Mouse (Mus musculus) neural tube, embryonic 13.5 days (tissue): ENCODE results near the gene Gm13271. TPM values are rescaled to one million over a fixed set of nuclear protein-coding genes. Genes with fewer than 3 reads are reported as not detected.
"Not testable (repeated sequence)": the region's sequence is repeated elsewhere in the genome, so short reads cannot be mapped to it uniquely, and the experiment has no call there.

Source experiments
- ATAC-seq: fragments of 200-750 bp; cut with Nextera tagmentation; 2 replicates; pipeline ENCODE4 v1.8.0; 2017; ENCODE audit warnings: low read depth, mild to moderate bottlenecking, moderate TSS enrichment, moderate library complexity
- H3K27ac ChIP-seq: fragments of 300-500 bp; sonication (generic); replicated peaks from 2 replicates; pipeline ENCODE4 v1.5.1; 2015; ENCODE audit warnings: moderate library complexity, mild to moderate bottlenecking, inconsistent platforms
- H3K27me3 ChIP-seq: fragments of 300-500 bp; sonication (generic); 2 replicates; pipeline ENCODE4 v1.6.1; 2015; ENCODE audit warnings: mild to moderate bottlenecking, inconsistent platforms
- H3K36me3 ChIP-seq: fragments of 300-500 bp; sonication (generic); 2 replicates; pipeline ENCODE4 v1.6.1; 2015; ENCODE audit warnings: mild to moderate bottlenecking, inconsistent platforms
- H3K4me1 ChIP-seq: fragments of 300-500 bp; sonication (generic); replicated peaks from 2 replicates; pipeline ENCODE4 v1.6.1; 2015; ENCODE audit warnings: inconsistent platforms
- H3K4me2 ChIP-seq: fragments of 300-500 bp; sonication (generic); 2 replicates; pipeline ENCODE4 v1.6.1; 2015; ENCODE audit warnings: inconsistent platforms, mild to moderate bottlenecking, moderate library complexity
- H3K4me3 ChIP-seq: fragments of 300-500 bp; sonication (generic); 2 replicates; pipeline ENCODE4 v1.5.1; 2015; ENCODE audit warnings: mild to moderate bottlenecking, inconsistent platforms
- H3K9ac ChIP-seq: fragments of 300-500 bp; sonication (generic); 2 replicates; pipeline ENCODE4 v1.6.1; 2015; ENCODE audit warnings: moderate library complexity, mild to moderate bottlenecking, inconsistent platforms
- H3K9me3 ChIP-seq: fragments of 300-500 bp; sonication (generic); 2 replicates; pipeline ENCODE4 v1.6.1; 2016; ENCODE audit warnings: inconsistent platforms
- WGBS: fragments of 180-500 bp; shearing (Covaris S2); methylation state at CpG from one replicate; pipeline ENCODE4 v1.1.7; 2015; 5-methylcytosine and 5-hydroxymethylcytosine counted together
- polyA plus RNA-seq: library from polyadenylated mRNA; unstranded; fragments of >200 nt; fragmentation: Nextera tagmentation; extraction: Ambion mirVana; gene quantifications from 2 replicates; pipeline ENCODE4 v1.2.1, GENCODE M21; 2015

The Gm13271 gene
- polyA plus RNA-seq, 1 experiment from 2014 or later = not detected

DNA sequence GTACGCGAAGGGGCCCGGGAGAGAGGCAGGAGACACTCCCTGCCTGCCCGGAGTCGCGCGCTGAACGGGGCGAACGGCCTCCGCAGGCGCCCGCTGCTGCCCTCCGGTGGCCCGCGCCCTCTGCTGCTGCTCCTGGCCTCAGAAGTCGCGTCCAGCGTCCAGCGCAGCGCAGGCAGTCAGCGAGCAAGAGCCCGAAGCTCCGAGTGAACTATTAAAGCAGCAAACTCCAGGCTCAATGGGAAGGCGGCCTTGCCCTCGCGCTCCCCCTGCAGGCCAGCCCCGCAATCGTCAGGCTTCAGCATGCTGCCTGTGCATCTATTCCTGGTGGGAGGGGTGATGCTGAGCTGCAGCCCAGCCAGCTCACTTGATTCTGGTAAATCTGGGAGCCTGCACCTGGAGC, 48.3 kb downstream of the Gm13271 start, which contains the start of gene Gm13287:
Gene Gm13287, plus strand, starts transcription at position 301 of the 400 bp plus-strand sequence.
- H3K9me3 ChIP-seq, H3K4me2 ChIP-seq, H3K9ac ChIP-seq, H3K4me1 ChIP-seq, ATAC-seq, H3K4me3 ChIP-seq, H3K27ac ChIP-seq, H3K36me3 ChIP-seq, H3K27me3 ChIP-seq: not testable (repeated sequence)
- no CpG with 5 or more reads among the region's 29 CpGs for WGBS

Other genes with a start within 250 kb of the Gm13271 start
- not detected in 2 replicates for gene Ifnb1, start 232.1 kb upstream of the Gm13271 start, polyA plus RNA-seq
- not detected in 2 replicates for gene Ifna15, start 196.6 kb upstream of the Gm13271 start, polyA plus RNA-seq
- not detected in 2 replicates for gene Ifna14, start 183.1 kb upstream of the Gm13271 start, polyA plus RNA-seq
- not detected in 2 replicates for gene Ifna9, start 162.5 kb upstream of the Gm13271 start, polyA plus RNA-seq
- not detected in 2 replicates for gene Ifna12, start 151.5 kb upstream of the Gm13271 start, polyA plus RNA-seq
- gene C87499, start 120.5 kb upstream of the Gm13271 start, polyA plus RNA-seq = not detected in 2 replicates
- not detected in 2 replicates for gene Ifna13, start 110.4 kb upstream of the Gm13271 start, polyA plus RNA-seq
- not detected in 2 replicates for gene Ifna16, start 77.9 kb upstream of the Gm13271 start, polyA plus RNA-seq
- not detected in 2 replicates for gene Ifna2, start 71.0 kb upstream of the Gm13271 start, polyA plus RNA-seq
- gene Ifnab, start 63.5 kb upstream of the Gm13271 start, polyA plus RNA-seq = not detected in 2 replicates
- 1.3 and 1.5 TPM in 2 replicates for gene Gm26566, start 33.1 kb upstream of the Gm13271 start, polyA plus RNA-seq
- gene Klhl9, start 32.4 kb upstream of the Gm13271 start, polyA plus RNA-seq = 126 and 128 TPM in 2 replicates
- gene Gm13283, start 5.3 kb downstream of the Gm13271 start, polyA plus RNA-seq = not detected in 2 replicates
- not detected in 2 replicates for gene Gm13290, start 19.0 kb downstream of the Gm13271 start, polyA plus RNA-seq
- gene Gm13289, start 22.1 kb downstream of the Gm13271 start, polyA plus RNA-seq = not detected in 2 replicates
- not detected in 2 replicates for gene Gm13272, start 25.0 kb downstream of the Gm13271 start, polyA plus RNA-seq
- not detected in 2 replicates for gene Ifnz, start 27.3 kb downstream of the Gm13271 start, polyA plus RNA-seq
- gene Gm13276, start 30.8 kb downstream of the Gm13271 start, polyA plus RNA-seq = not detected in 2 replicates
- not detected in 2 replicates for gene Gm13277, start 33.8 kb downstream of the Gm13271 start, polyA plus RNA-seq
- gene Gm13278, start 36.7 kb downstream of the Gm13271 start, polyA plus RNA-seq = not detected in 2 replicates
- not detected in 2 replicates for gene Gm13275, start 39.6 kb downstream of the Gm13271 start, polyA plus RNA-seq
- not detected in 2 replicates for gene Gm13279, start 42.5 kb downstream of the Gm13271 start, polyA plus RNA-seq
- gene Gm13285, start 44.8 kb downstream of the Gm13271 start, polyA plus RNA-seq = 0.32 TPM in 1 of 2 replicates, not detected in the other
- gene Gm13287, start 48.4 kb downstream of the Gm13271 start, polyA plus RNA-seq = not detected in 2 replicates
- not detected in 2 replicates for gene Gm13288, start 50.7 kb downstream of the Gm13271 start, polyA plus RNA-seq
- not detected in 2 replicates for gene Ifna7, start 61.4 kb downstream of the Gm13271 start, polyA plus RNA-seq
- not detected in 2 replicates for gene Ifna11, start 65.1 kb downstream of the Gm13271 start, polyA plus RNA-seq
- gene Ifna6, start 72.5 kb downstream of the Gm13271 start, polyA plus RNA-seq = not detected in 2 replicates
- not detected in 2 replicates for gene Ifna5, start 80.7 kb downstream of the Gm13271 start, polyA plus RNA-seq
- not detected in 2 replicates for gene Ifna4, start 87.0 kb downstream of the Gm13271 start, polyA plus RNA-seq
- not detected in 2 replicates for gene Ifna1, start 95.2 kb downstream of the Gm13271 start, polyA plus RNA-seq
- gene Ifne, start 125.3 kb downstream of the Gm13271 start, polyA plus RNA-seq = not detected in 2 replicates